Mouse (Mus musculus): ENCODE data around the gene Plcg1.
A peak's percentile ranks its signal among the peaks of the same experiment; 100 is the strongest.

Plcg1 gene

GRCm38 (mm10) chr2:160731117-160731838, at the start of gene Plcg1:
Plcg1 (plus strand) TSS chr2:160731300.
- peak; percentile 97 for DNase-seq

- DNase-seq: no peak
Measured at GRCm38 (mm10) chr2:160700271-160700670, 30.8 kb upstream of the Plcg1 start.

- DNase-seq: no peak
Measured at GRCm38 (mm10) chr2:160701603-160702002, 29.5 kb upstream of the Plcg1 start.

- no peak for DNase-seq
Measured at GRCm38 (mm10) chr2:160702824-160703223, 28.3 kb upstream of the Plcg1 start.

GRCm38 (mm10) chr2:160707673-160708072, 23.4 kb upstream of the Plcg1 start:
- DNase-seq: no peak

- no peak for DNase-seq
Measured at GRCm38 (mm10) chr2:160715463-160716030, 15.6 kb upstream of the Plcg1 start.

GRCm38 (mm10) chr2:160717269-160717668, 13.8 kb upstream of the Plcg1 start:
- DNase-seq: no peak

- DNase-seq: no peak
Measured at GRCm38 (mm10) chr2:160718811-160719210, 12.3 kb upstream of the Plcg1 start.

- DNase-seq: no peak
Measured at GRCm38 (mm10) chr2:160722714-160723113, 8.4 kb upstream of the Plcg1 start.

GRCm38 (mm10) chr2:160723613-160724375, 7.3 kb upstream of the Plcg1 start:
- no peak for DNase-seq

GRCm38 (mm10) chr2:160724536-160724935, 6.6 kb upstream of the Plcg1 start:
- DNase-seq: no peak

GRCm38 (mm10) chr2:160725877-160726864, 4.9 kb upstream of the Plcg1 start:
- no peak for DNase-seq

GRCm38 (mm10) chr2:160728972-160729371, 2.1 kb upstream of the Plcg1 start:
- DNase-seq: no peak

- DNase-seq: no peak
Measured at GRCm38 (mm10) chr2:160729436-160729835, 1.7 kb upstream of the Plcg1 start.

GRCm38 (mm10) chr2:160729851-160730796, 976 bp upstream of the Plcg1 start:
- DNase-seq: peak; percentile 68

- DNase-seq: no peak
Measured at GRCm38 (mm10) chr2:160730797-160731116, 343 bp upstream of the Plcg1 start.

- DNase-seq: peak; percentile 82
Measured at GRCm38 (mm10) chr2:160731839-160732261, 750 bp downstream of the Plcg1 start.

- no peak for DNase-seq
Measured at GRCm38 (mm10) chr2:160732420-160732995, 1.4 kb downstream of the Plcg1 start.

GRCm38 (mm10) chr2:160733131-160733531, 2.0 kb downstream of the Plcg1 start:
- no peak for DNase-seq

GRCm38 (mm10) chr2:160734331-160734730, 3.2 kb downstream of the Plcg1 start:
- no peak for DNase-seq

GRCm38 (mm10) chr2:160735706-160736310, 4.7 kb downstream of the Plcg1 start:
- no peak for DNase-seq

All from kidney, adult 18-20 months (tissue).